Mouse (Mus musculus): ENCODE measurements around the gene Alox12. TPM values are rescaled to one million over a fixed set of nuclear protein-coding genes. Genes with fewer than 3 reads are reported as not detected.

Gene Alox12
- polyA plus RNA-seq, 1 experiment from 2014 or later: 3.5 TPM

DNA sequence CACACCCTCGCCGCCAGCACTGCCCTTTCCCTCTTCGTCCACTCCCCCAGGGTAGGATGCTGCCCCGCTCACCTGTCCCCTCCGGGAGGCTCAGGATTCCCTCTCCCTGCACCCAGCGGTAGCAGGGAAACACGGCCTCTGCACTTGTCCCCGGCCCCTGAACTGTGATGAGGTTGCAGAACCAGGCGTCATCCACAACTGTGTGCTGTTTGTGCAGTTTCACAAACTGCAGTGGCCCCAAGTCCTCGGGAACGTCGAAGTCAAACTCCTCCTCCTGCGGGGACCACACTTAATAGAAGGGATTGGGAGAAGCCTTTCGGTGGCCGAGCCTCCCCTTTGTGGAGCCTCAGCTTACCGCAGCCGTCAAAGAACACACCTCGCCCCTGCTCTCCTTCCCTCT is 816 bp downstream of the Alox12 start:
- Histone ChIP-seq H3K4me3 (ENCODE audit: low read depth, low read length) (peak overlapping the region; percentile 19; the same call in 1 of the 2 replicates), H3K27me3 (ENCODE audit: control insufficient read depth, insufficient read depth, low read length) (peaks cover 34% of the 10 kb centered on the region), H3K4me2 (replicated peaks; ENCODE audit: low read depth, low read length) (peak overlapping the region; percentile 42; the same call in 1 of the 2 replicates), H3K9ac (ENCODE audit: low read depth, low read length) (no peak overlapping the region), H3K9me3 (ENCODE audit: control insufficient read depth, low read length) (no peaks in the 10 kb centered on the region), H3K4me1 (replicated peaks; ENCODE audit: control insufficient read depth, insufficient read depth, low read length) (no peaks in the 10 kb centered on the region; the same call in 1 of the 2 replicates), H3K27ac (ENCODE audit: low read depth, low read length) (no peak overlapping the region), H3K36me3 (ENCODE audit: control insufficient read depth, insufficient read depth, low read length) (no peaks in the 10 kb centered on the region)
- DNase-seq (ENCODE audit: low spot score): no peak
- 5% methylated on average over 18 of the region's 18 CpGs for WGBS
- no peak for ATAC-seq (ENCODE audit: low FRiP score)

DNA sequence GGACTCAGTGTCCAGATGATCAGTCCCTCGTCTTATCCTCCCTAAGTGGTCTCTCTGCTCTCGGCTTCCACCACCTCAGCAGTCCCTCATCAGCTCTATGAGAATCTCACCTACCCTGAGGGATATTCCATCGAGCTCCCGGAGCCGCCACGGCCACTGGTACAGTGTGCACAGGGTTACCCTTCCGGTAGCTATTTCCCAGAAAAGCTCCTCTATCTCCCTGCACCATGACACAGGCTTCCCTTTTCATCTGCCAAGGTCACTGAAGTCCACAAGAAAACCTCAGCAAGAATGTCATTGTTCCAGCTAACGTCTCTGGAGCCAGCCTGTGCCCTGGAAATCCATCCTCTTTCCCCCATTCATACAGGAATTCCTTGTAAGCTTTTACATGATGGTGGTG is 3.3 kb downstream of the Alox12 start:
- ATAC-seq (ENCODE audit: low FRiP score) (no peak), DNase-seq (ENCODE audit: low spot score) (no peak)
- peaks cover 34% of the 10 kb centered on the region for H3K27me3 ChIP-seq (ENCODE audit: control insufficient read depth, insufficient read depth, low read length)

GRCm38 (mm10) chr11:70250150-70250549 is 5.0 kb downstream of the Alox12 start:
- Histone ChIP-seq H3K9ac (ENCODE audit: low read depth, low read length) (no peak overlapping the region), H3K4me3 (ENCODE audit: low read depth, low read length) (no peak overlapping the region), H3K4me1 (replicated peaks; ENCODE audit: control insufficient read depth, insufficient read depth, low read length) (no peaks in the 10 kb centered on the region; the same call in 1 of the 2 replicates), H3K27me3 (ENCODE audit: control insufficient read depth, insufficient read depth, low read length) (peaks cover 30% of the 10 kb centered on the region), H3K4me2 (replicated peaks; ENCODE audit: low read depth, low read length) (no peak overlapping the region), H3K9me3 (ENCODE audit: control insufficient read depth, low read length) (no peaks in the 10 kb centered on the region), H3K36me3 (ENCODE audit: control insufficient read depth, insufficient read depth, low read length) (no peaks in the 10 kb centered on the region), H3K27ac (ENCODE audit: low read depth, low read length) (no peak overlapping the region)
- ATAC-seq (ENCODE audit: low FRiP score) (no peak), DNase-seq (ENCODE audit: low spot score) (no peak)
- 76% methylated on average over 11 of the region's 11 CpGs for WGBS

More for the DNA sequence above, 3.3 kb downstream of the Alox12 start:
- Histone ChIP-seq H3K4me3 (ENCODE audit: low read depth, low read length) (no peak overlapping the region), H3K4me2 (replicated peaks; ENCODE audit: low read depth, low read length) (no peak overlapping the region), H3K36me3 (ENCODE audit: control insufficient read depth, insufficient read depth, low read length) (no peaks in the 10 kb centered on the region), H3K27ac (ENCODE audit: low read depth, low read length) (no peak overlapping the region), H3K4me1 (replicated peaks; ENCODE audit: control insufficient read depth, insufficient read depth, low read length) (no peaks in the 10 kb centered on the region; the same call in 1 of the 2 replicates), H3K9ac (ENCODE audit: low read depth, low read length) (no peak overlapping the region), H3K9me3 (ENCODE audit: control insufficient read depth, low read length) (no peaks in the 10 kb centered on the region)
- WGBS: 84% methylated on average over 8 of the region's 8 CpGs

GRCm38 (mm10) chr11:70247136-70247845 is 7.9 kb downstream of the Alox12 start:
- DNase-seq (ENCODE audit: low spot score): peak; percentile 82
- Histone ChIP-seq H3K9me3 (ENCODE audit: control insufficient read depth, low read length) (no peaks in the 10 kb centered on the region), H3K27me3 (ENCODE audit: control insufficient read depth, insufficient read depth, low read length) (peaks cover 2% of the 10 kb centered on the region), H3K4me2 (replicated peaks; ENCODE audit: low read depth, low read length) (no peak overlapping the region), H3K4me3 (ENCODE audit: low read depth, low read length) (no peak overlapping the region), H3K4me1 (replicated peaks; ENCODE audit: control insufficient read depth, insufficient read depth, low read length) (no peaks in the 10 kb centered on the region), H3K27ac (ENCODE audit: low read depth, low read length) (no peak overlapping the region), H3K36me3 (ENCODE audit: control insufficient read depth, insufficient read depth, low read length) (no peaks in the 10 kb centered on the region), H3K9ac (ENCODE audit: low read depth, low read length) (no peak overlapping the region)
- 47% methylated on average over 9 of the region's 9 CpGs for WGBS
- no peak for ATAC-seq (ENCODE audit: low FRiP score)

GRCm38 (mm10) chr11:70242591-70242990 is 12.6 kb downstream of the Alox12 start:
- no peak overlapping the region for H3K4me3 ChIP-seq (ENCODE audit: low read depth, low read length)
- no peaks in the 10 kb centered on the region for H3K9me3 ChIP-seq (ENCODE audit: control insufficient read depth, low read length)
- H3K27me3 ChIP-seq (ENCODE audit: control insufficient read depth, insufficient read depth, low read length): no peaks in the 10 kb centered on the region; the same call in 1 of the 2 replicates
- no peaks in the 10 kb centered on the region for H3K36me3 ChIP-seq (ENCODE audit: control insufficient read depth, insufficient read depth, low read length)
- DNase-seq (ENCODE audit: low spot score): no peak
- H3K4me1 ChIP-seq (replicated peaks; ENCODE audit: control insufficient read depth, insufficient read depth, low read length): peaks cover 3% of the 10 kb centered on the region
- no peak overlapping the region for H3K4me2 ChIP-seq (replicated peaks; ENCODE audit: low read depth, low read length)
- H3K9ac ChIP-seq (ENCODE audit: low read depth, low read length): no peak overlapping the region
- 69% methylated on average over 11 of the region's 11 CpGs for WGBS
- no peak for ATAC-seq (ENCODE audit: low FRiP score)
- no peak overlapping the region for H3K27ac ChIP-seq (ENCODE audit: low read depth, low read length)

GRCm38 (mm10) chr11:70239541-70240279 is 15.4 kb downstream of the Alox12 start, which contains the start of the genes Gm21988 and Rnasek:
TSS of gene Gm21988 (minus strand) at chr11:70239830.
TSS of gene Rnasek (minus strand) at chr11:70239842.
- peak within 1 kb of the TSS; percentile 63 for H3K27ac ChIP-seq (ENCODE audit: low read depth, low read length)
- under 1% methylated on average over 27 of the region's 35 CpGs for WGBS
- H3K36me3 ChIP-seq (ENCODE audit: control insufficient read depth, insufficient read depth, low read length): no peaks in the 10 kb centered on the region
- H3K9me3 ChIP-seq (ENCODE audit: control insufficient read depth, low read length): no peaks in the 10 kb centered on the region
- peak within 1 kb of the TSS; percentile 94 for H3K4me2 ChIP-seq (replicated peaks; ENCODE audit: low read depth, low read length)
- H3K27me3 ChIP-seq (ENCODE audit: control insufficient read depth, insufficient read depth, low read length): no peaks in the 10 kb centered on the region
- ATAC-seq (ENCODE audit: low FRiP score) (peak; percentile 61), DNase-seq (ENCODE audit: low spot score) (peak; percentile 87)
- H3K4me3 ChIP-seq (ENCODE audit: low read depth, low read length): peak within 1 kb of the TSS; percentile 91
- H3K4me1 ChIP-seq (replicated peaks; ENCODE audit: control insufficient read depth, insufficient read depth, low read length): peaks cover 8% of the 10 kb centered on the region
- peak within 1 kb of the TSS; percentile 88 for H3K9ac ChIP-seq (ENCODE audit: low read depth, low read length)

GRCm38 (mm10) chr11:70238591-70239440 is 16.3 kb downstream of the Alox12 start:
- H3K9me3 ChIP-seq (ENCODE audit: control insufficient read depth, low read length): no peaks in the 10 kb centered on the region
- peak overlapping the region; percentile 78 for H3K27ac ChIP-seq (ENCODE audit: low read depth, low read length)
- peak overlapping the region; percentile 88 for H3K9ac ChIP-seq (ENCODE audit: low read depth, low read length)
- peak overlapping the region; percentile 91 for H3K4me3 ChIP-seq (ENCODE audit: low read depth, low read length)
- ATAC-seq (ENCODE audit: low FRiP score): no peak
- H3K27me3 ChIP-seq (ENCODE audit: control insufficient read depth, insufficient read depth, low read length): no peaks in the 10 kb centered on the region
- WGBS: 13% methylated on average over 23 of the region's 23 CpGs
- H3K4me1 ChIP-seq (replicated peaks; ENCODE audit: control insufficient read depth, insufficient read depth, low read length): peaks cover 8% of the 10 kb centered on the region
- no peak for DNase-seq (ENCODE audit: low spot score)
- peak overlapping the region; percentile 94 for H3K4me2 ChIP-seq (replicated peaks; ENCODE audit: low read depth, low read length)
- no peaks in the 10 kb centered on the region for H3K36me3 ChIP-seq (ENCODE audit: control insufficient read depth, insufficient read depth, low read length)

- no peaks in the 10 kb centered on the region for H3K9me3 ChIP-seq (ENCODE audit: control insufficient read depth, low read length)
- H3K4me1 ChIP-seq (replicated peaks; ENCODE audit: control insufficient read depth, insufficient read depth, low read length): peaks cover 8% of the 10 kb centered on the region
- ATAC-seq (ENCODE audit: low FRiP score) (peak; percentile 94), DNase-seq (ENCODE audit: low spot score) (peak; percentile 97)
- peak within 1 kb of the TSS; percentile 78 for H3K27ac ChIP-seq (ENCODE audit: low read depth, low read length)
- H3K9ac ChIP-seq (ENCODE audit: low read depth, low read length): peak within 1 kb of the TSS; percentile 88
- peak within 1 kb of the TSS; percentile 94 for H3K4me2 ChIP-seq (replicated peaks; ENCODE audit: low read depth, low read length)
- H3K4me3 ChIP-seq (ENCODE audit: low read depth, low read length): peak within 1 kb of the TSS; percentile 91
- no peaks in the 10 kb centered on the region for H3K36me3 ChIP-seq (ENCODE audit: control insufficient read depth, insufficient read depth, low read length)
- no peaks in the 10 kb centered on the region for H3K27me3 ChIP-seq (ENCODE audit: control insufficient read depth, insufficient read depth, low read length)
- WGBS: under 1% methylated on average over 52 of the region's 70 CpGs
Observed at GRCm38 (mm10) chr11:70237457-70238167, 17.5 kb downstream of the Alox12 start, which contains the start of gene 0610010K14Rik. TSS of gene 0610010K14Rik (minus strand) at chr11:70237914.

All from hindbrain, embryonic 11.5 days (tissue).